Mouse (Mus musculus) cerebellum, postnatal 4 days (tissue): ENCODE results near the gene 4930412O13Rik.

Experiments used
- DNase-seq, 2 experiments: peaks; one replicate each; pipeline ENCODE4 v3.0.0; 2022; ENCODE audit warnings: low spot score in 2 of 2, mixed read lengths in 1 of 2

The 4930412O13Rik gene

GRCm38 (mm10) chr2:9881051-9881591 is at the start of gene 4930412O13Rik:
TSS of gene 4930412O13Rik (plus strand) at chr2:9881252.
- DNase-seq, result no peak

- no peak for DNase-seq
Observed at GRCm38 (mm10) chr2:9833712-9834111, 47.3 kb upstream of the 4930412O13Rik start.

GRCm38 (mm10) chr2:9835195-9835594 is 45.9 kb upstream of the 4930412O13Rik start:
- no peak for DNase-seq

GRCm38 (mm10) chr2:9852851-9853576 is 28.0 kb upstream of the 4930412O13Rik start:
- DNase-seq, result no peak

GRCm38 (mm10) chr2:9855861-9856260 is 25.2 kb upstream of the 4930412O13Rik start:
- DNase-seq, result no peak

- no peak for DNase-seq
Observed at GRCm38 (mm10) chr2:9860698-9861097, 20.4 kb upstream of the 4930412O13Rik start.

- DNase-seq, result no peak
Observed at GRCm38 (mm10) chr2:9867092-9867825, 13.8 kb upstream of the 4930412O13Rik start.

GRCm38 (mm10) chr2:9871141-9871716 is 9.8 kb upstream of the 4930412O13Rik start:
- DNase-seq, result no peak

GRCm38 (mm10) chr2:9871798-9872197 is 9.3 kb upstream of the 4930412O13Rik start:
- no peak for DNase-seq

GRCm38 (mm10) chr2:9872682-9873081 is 8.4 kb upstream of the 4930412O13Rik start:
- no peak for DNase-seq

GRCm38 (mm10) chr2:9873757-9874156 is 7.3 kb upstream of the 4930412O13Rik start:
- no peak for DNase-seq

GRCm38 (mm10) chr2:9874467-9875219 is 6.4 kb upstream of the 4930412O13Rik start:
- DNase-seq, result no peak

- no peak for DNase-seq
Observed at GRCm38 (mm10) chr2:9875220-9875619, 5.8 kb upstream of the 4930412O13Rik start.

GRCm38 (mm10) chr2:9875676-9876357 is 5.2 kb upstream of the 4930412O13Rik start:
- no peak for DNase-seq

GRCm38 (mm10) chr2:9876621-9877325 is 4.3 kb upstream of the 4930412O13Rik start:
- no peak for DNase-seq

- DNase-seq, result no peak
Observed at GRCm38 (mm10) chr2:9877326-9877690, 3.7 kb upstream of the 4930412O13Rik start.

GRCm38 (mm10) chr2:9877966-9878563 is 3.0 kb upstream of the 4930412O13Rik start:
- DNase-seq, result no peak

- DNase-seq, result no peak
Observed at GRCm38 (mm10) chr2:9878564-9879081, 2.4 kb upstream of the 4930412O13Rik start.

- DNase-seq, result no peak
Observed at GRCm38 (mm10) chr2:9879092-9879491, 2.0 kb upstream of the 4930412O13Rik start.

GRCm38 (mm10) chr2:9879493-9879892 is 1.6 kb upstream of the 4930412O13Rik start:
- DNase-seq, result peak; percentile 59 to 81
